ENCODE assay signal across 16 mouse cellular contexts in genomic region chr19:31791724-31792123, GRCm38 (mm10).
"Had no signal": no experiment of that assay in that cellular context is flagged by ENCODE, and none has a peak within 500 bp of the region (broad histone marks: within the 10 kb centered on the region; RNA-seq: fewer than 3 reads in every experiment).

No protein-coding gene starts in this region.

- H3K27me3 ChIP-seq: neural tube, embryonic 13.5 days; neural tube, embryonic 15.5 days; stomach, embryonic 15.5 days had no signal

- H3K9ac ChIP-seq: neural tube, embryonic 13.5 days; neural tube, embryonic 15.5 days; stomach, embryonic 15.5 days had no signal

- H3K9me3 ChIP-seq: neural tube, embryonic 13.5 days; neural tube, embryonic 15.5 days; stomach, embryonic 15.5 days had no signal

- DNase-seq: retina, postnatal 1 day; right cerebral cortex, adult 18-20 months; right cerebral cortex, postnatal 14 days; right cerebral cortex, postnatal 25 days; right cerebral cortex, postnatal 4 days; spleen, adult 18-20 months; thymus, adult 18-20 months; thymus, adult 2 months; thymus, postnatal 14 days; thymus, postnatal 25 days; thymus, postnatal 36 days; thymus, postnatal 4 days had no signal

- H3K27ac ChIP-seq: neural tube, embryonic 13.5 days; neural tube, embryonic 15.5 days; stomach, embryonic 15.5 days; stomach, postnatal 0 days had no signal

- H3K4me3 ChIP-seq: neural tube, embryonic 13.5 days; neural tube, embryonic 15.5 days; stomach, embryonic 15.5 days had no signal

- H3K4me1 ChIP-seq: neural tube, embryonic 13.5 days; neural tube, embryonic 15.5 days; stomach, embryonic 15.5 days had no signal

- H3K36me3 ChIP-seq: neural tube, embryonic 13.5 days; neural tube, embryonic 15.5 days; stomach, embryonic 15.5 days had no signal

- H3K4me2 ChIP-seq: neural tube, embryonic 13.5 days; neural tube, embryonic 15.5 days; stomach, embryonic 15.5 days had no signal
